In the genomic region with DNA sequence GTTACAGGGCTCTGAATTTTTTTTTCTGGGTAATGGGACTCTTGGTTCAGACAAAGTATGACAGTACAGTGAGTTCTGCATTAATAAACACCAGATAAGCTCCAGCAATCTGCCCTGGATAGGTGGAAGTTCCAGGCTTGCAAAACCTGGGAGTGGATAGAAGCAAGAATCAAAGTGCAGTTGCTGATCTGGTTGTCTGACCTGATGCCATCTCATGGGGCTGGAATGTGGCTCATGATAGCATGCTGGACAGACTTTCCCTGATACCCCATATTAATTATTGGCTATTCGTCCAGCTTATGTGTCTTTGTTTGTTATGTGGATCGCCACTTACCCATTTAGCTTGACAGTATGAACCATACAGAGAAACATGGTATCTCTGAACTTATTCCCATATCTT, we compare ENCODE assay signal across 18 mouse cellular contexts.
DNase-seq lines count a peak whose midpoint lies in the region; ATAC-seq and TF ChIP-seq lines count a peak whose summit lies in the region.
"Had no signal": no experiment of that assay in that cellular context is flagged by ENCODE, and none has a peak within 500 bp of the region (broad histone marks: within the 10 kb centered on the region; RNA-seq: fewer than 3 reads in every experiment).

No protein-coding gene starts in this region.

- no peak overlapping the region for H3K9ac ChIP-seq in intestine, embryonic 16.5 days (ENCODE audit: low read depth, low read length)
- H3K9ac ChIP-seq in intestine, embryonic 15.5 days = no peak overlapping the region
- H3K9ac ChIP-seq in intestine, postnatal 0 days (ENCODE audit: low read depth, low read length) = no peak overlapping the region
- H3K9ac ChIP-seq: embryonic facial prominence, embryonic 12.5 days; forebrain, embryonic 13.5 days; forebrain, embryonic 15.5 days; forebrain, postnatal 0 days had no signal

- WGBS in intestine, embryonic 16.5 days = 72% methylated on average over 2 of the region's 2 CpGs
- WGBS in intestine, embryonic 15.5 days = 68% methylated on average over 2 of the region's 2 CpGs
- whole genome bisulfite sequencing in intestine, postnatal 0 days = 60% methylated on average over 2 of the region's 2 CpGs
- 78% methylated on average over 2 of the region's 2 CpGs for WGBS in small intestine, adult 2 months

- DNase-seq in urinary bladder, adult 18-20 months (ENCODE audit: low spot score in 2 of 2) = no peak
- DNase-seq: adrenal gland, adult 2 months; adrenal gland, postnatal 10 days; adrenal gland, postnatal 25 days; cerebellum, adult 11-12 months; cerebellum, adult 2 months; cerebellum, adult 9-10 months; cerebellum, postnatal 10 days; cerebellum, postnatal 25 days; forebrain, postnatal 0 days had no signal

- H3K4me1 ChIP-seq in intestine, embryonic 16.5 days (ENCODE audit: control insufficient read depth, insufficient read depth, low read length) = peaks cover under 1% of the 10 kb centered on the region; the same call in 1 of the 2 replicates
- no peaks in the 10 kb centered on the region for H3K4me1 ChIP-seq in intestine, embryonic 15.5 days (replicated peaks)
- H3K4me1 ChIP-seq in intestine, postnatal 0 days (replicated peaks; ENCODE audit: control insufficient read depth, insufficient read depth, low read length) = 0 out of 2 replicates have a peak, but pooled peaks cover 2% of the 10 kb centered on the region
- H3K4me1 ChIP-seq in small intestine, adult 2 months (ENCODE audit: control insufficient read depth, insufficient read depth, insufficient read length, low read length) = peaks cover 8% of the 10 kb centered on the region
- H3K4me1 ChIP-seq: forebrain, embryonic 13.5 days; forebrain, embryonic 15.5 days had no signal

- H3K4me2 ChIP-seq in intestine, embryonic 16.5 days (ENCODE audit: low read depth, low read length) = no peak overlapping the region
- no peak overlapping the region for H3K4me2 ChIP-seq in intestine, embryonic 15.5 days (replicated peaks)
- H3K4me2 ChIP-seq in intestine, postnatal 0 days (replicated peaks; ENCODE audit: low read depth) = no peak overlapping the region
- H3K4me2 ChIP-seq: embryonic facial prominence, embryonic 12.5 days; forebrain, embryonic 13.5 days; forebrain, embryonic 15.5 days had no signal

- no peaks in the 10 kb centered on the region for H3K36me3 ChIP-seq in intestine, embryonic 16.5 days (ENCODE audit: control insufficient read depth, insufficient read depth, low read length)
- no peaks in the 10 kb centered on the region for H3K36me3 ChIP-seq in intestine, embryonic 15.5 days
- H3K36me3 ChIP-seq in intestine, postnatal 0 days (ENCODE audit: control insufficient read depth, insufficient read depth) = no peaks in the 10 kb centered on the region
- H3K36me3 ChIP-seq in small intestine, adult 2 months (ENCODE audit: control insufficient read depth, insufficient read depth, low read length) = no peaks in the 10 kb centered on the region
- H3K36me3 ChIP-seq: embryonic facial prominence, embryonic 10.5 days; embryonic facial prominence, embryonic 12.5 days; forebrain, embryonic 15.5 days had no signal

- H3K27ac ChIP-seq in intestine, embryonic 16.5 days (ENCODE audit: low read length) = no peak overlapping the region
- H3K27ac ChIP-seq in intestine, embryonic 15.5 days = no peak overlapping the region
- no peak overlapping the region; the same call in 1 of the 2 replicates for H3K27ac ChIP-seq in intestine, postnatal 0 days (ENCODE audit: low read depth, low read length)
- H3K27ac ChIP-seq in small intestine, adult 2 months (ENCODE audit: insufficient read depth, low read depth, low read length) = peak overlapping the region; percentile 44; the same call in 1 of the 2 replicates
- H3K27ac ChIP-seq: embryonic facial prominence, embryonic 10.5 days; embryonic facial prominence, embryonic 12.5 days; forebrain, embryonic 13.5 days; forebrain, embryonic 15.5 days had no signal

- ATAC-seq in intestine, embryonic 16.5 days = 0 out of 2 replicates have a peak, but pooled peaks have one; percentile 55
- no peak for ATAC-seq in intestine, embryonic 15.5 days
- peak; percentile 81 for ATAC-seq in intestine, postnatal 0 days
- ATAC-seq: forebrain, embryonic 13.5 days; forebrain, embryonic 15.5 days; forebrain, postnatal 0 days had no signal

- no peak for TF ChIP-seq POLR2A in small intestine, adult 2 months (IDR thresholded peaks at IDR 0.05; ENCODE audit: low read depth, low read length)

- TF ChIP-seq CTCF in intestine, postnatal 0 days (IDR thresholded peaks at IDR 0.05; ENCODE audit: low read depth) = no peak
- no peak for TF ChIP-seq CTCF in small intestine, adult 2 months (IDR thresholded peaks at IDR 0.05; ENCODE audit: extremely low read depth, insufficient read length, insufficient replicate concordance, low read depth, low read length)

- no peaks in the 10 kb centered on the region for H3K27me3 ChIP-seq in intestine, embryonic 16.5 days (replicated peaks; ENCODE audit: control insufficient read depth, insufficient read depth, low read length)
- H3K27me3 ChIP-seq in intestine, embryonic 15.5 days (replicated peaks) = no peaks in the 10 kb centered on the region
- H3K27me3 ChIP-seq in intestine, postnatal 0 days (replicated peaks; ENCODE audit: control insufficient read depth, insufficient read depth, low read length) = no peaks in the 10 kb centered on the region
- H3K27me3 ChIP-seq in small intestine, adult 2 months (ENCODE audit: control insufficient read depth, insufficient read depth, low read length) = no peaks in the 10 kb centered on the region
- H3K27me3 ChIP-seq: embryonic facial prominence, embryonic 12.5 days; forebrain, embryonic 13.5 days; forebrain, embryonic 15.5 days had no signal

- no peak overlapping the region for H3K4me3 ChIP-seq in intestine, embryonic 16.5 days (ENCODE audit: low read length)
- no peak overlapping the region for H3K4me3 ChIP-seq in intestine, embryonic 15.5 days (replicated peaks)
- no peak overlapping the region for H3K4me3 ChIP-seq in intestine, postnatal 0 days (ENCODE audit: low read depth, low read length)
- no peak overlapping the region for H3K4me3 ChIP-seq in small intestine, adult 2 months (ENCODE audit: low read depth, low read length)
- H3K4me3 ChIP-seq: embryonic facial prominence, embryonic 10.5 days; embryonic facial prominence, embryonic 12.5 days; forebrain, embryonic 13.5 days; forebrain, embryonic 15.5 days had no signal

- H3K9me3 ChIP-seq in intestine, embryonic 16.5 days (ENCODE audit: control insufficient read depth, low read length) = no peaks in the 10 kb centered on the region
- no peaks in the 10 kb centered on the region for H3K9me3 ChIP-seq in intestine, embryonic 15.5 days
- H3K9me3 ChIP-seq in intestine, postnatal 0 days (ENCODE audit: control insufficient read depth) = no peaks in the 10 kb centered on the region
- H3K9me3 ChIP-seq: embryonic facial prominence, embryonic 10.5 days; embryonic facial prominence, embryonic 12.5 days; forebrain, embryonic 13.5 days; forebrain, embryonic 15.5 days had no signal
